Mouse (Mus musculus): ENCODE measurements around the gene Golt1b.
"Not testable (repeated sequence)": the region's sequence is repeated elsewhere in the genome, so short reads cannot be mapped to it uniquely, and the experiment has no call there.

The Golt1b gene

DNA sequence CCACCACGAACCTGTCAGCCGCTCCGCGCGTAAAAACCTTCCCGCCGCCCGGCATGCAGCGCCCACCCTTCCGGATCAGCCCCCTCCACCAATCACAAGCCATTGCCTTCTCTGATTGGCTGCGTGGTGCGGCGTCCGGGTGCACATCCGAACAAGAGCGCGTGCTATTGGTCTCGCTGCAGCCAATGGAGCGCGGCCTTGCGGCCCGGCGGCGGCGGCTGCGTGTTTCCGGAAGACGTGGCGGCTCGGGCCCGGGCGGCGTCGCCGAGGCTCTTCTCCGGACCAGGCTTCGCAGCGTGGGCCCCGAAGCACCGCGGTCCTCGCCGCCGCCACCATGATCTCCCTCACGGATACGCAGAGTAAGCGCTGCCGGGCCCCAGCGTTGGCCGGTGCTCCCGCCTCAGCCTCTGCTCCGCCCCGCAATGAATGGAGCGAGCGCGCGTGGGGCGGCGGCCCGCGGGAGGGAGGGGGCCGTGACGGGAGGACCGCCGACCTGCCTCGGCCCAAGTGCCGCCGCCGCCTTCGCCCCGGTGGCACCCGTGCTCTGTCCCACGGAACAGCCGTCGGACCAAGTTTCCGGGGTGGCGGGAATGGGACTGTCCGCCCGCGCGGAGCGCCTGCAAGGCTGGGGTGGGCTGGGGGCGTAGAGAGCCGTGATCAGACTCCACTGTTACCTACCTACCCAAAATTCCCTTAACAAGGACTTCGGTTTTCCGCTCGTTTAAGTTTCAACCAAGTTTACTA is at the start of gene Golt1b, which contains the start of gene Recql:
Golt1b (plus strand) TSS at position 211 of the 744 bp plus-strand sequence.
Recql (minus strand) TSS at position 77 of the 744 bp plus-strand sequence.
- peak; percentile 95 to 99 for DNase-seq (ENCODE audit: low spot score in 2 of 2)

DNA sequence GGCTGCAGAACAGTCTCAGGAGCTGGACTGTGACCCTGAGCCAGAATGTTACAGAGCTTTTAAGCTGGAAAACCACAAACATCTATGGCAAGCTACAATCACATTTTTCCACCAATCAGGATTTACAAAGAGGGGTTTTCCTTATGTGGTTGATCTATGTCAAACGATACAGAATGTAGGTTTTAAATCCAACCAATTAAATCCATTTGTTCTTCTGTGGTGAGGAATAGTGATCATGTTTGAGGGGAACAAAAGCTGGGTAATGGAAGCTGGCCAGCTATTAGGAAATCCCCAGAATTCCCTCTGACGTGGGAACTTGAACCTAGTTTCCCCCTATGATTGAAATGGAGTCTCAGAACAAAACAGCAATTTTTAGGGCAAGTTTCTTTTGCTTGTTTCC is 48.1 kb upstream of the Golt1b start:
- no peak for DNase-seq (ENCODE audit: low spot score in 2 of 2)

DNA sequence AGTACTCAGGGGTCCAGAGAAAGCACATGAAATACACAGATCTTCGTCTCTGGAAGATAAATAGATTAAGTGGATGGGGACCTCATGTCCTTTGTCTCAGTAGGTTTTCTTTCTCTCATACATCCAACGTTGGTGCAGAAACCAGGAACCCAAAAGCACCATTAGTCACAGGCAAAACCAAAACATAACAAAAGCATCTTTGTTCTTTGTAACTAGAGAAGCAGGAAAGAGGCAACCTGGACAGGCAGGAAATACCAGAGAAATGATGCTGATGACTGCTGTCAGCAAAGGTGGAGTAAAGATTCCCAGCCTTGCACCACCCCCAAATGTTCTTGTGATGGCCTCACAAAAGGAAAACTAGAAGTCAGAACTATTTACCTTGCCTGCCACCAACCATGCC is 47.4 kb upstream of the Golt1b start:
- no peak for DNase-seq (ENCODE audit: low spot score in 2 of 2)

DNA sequence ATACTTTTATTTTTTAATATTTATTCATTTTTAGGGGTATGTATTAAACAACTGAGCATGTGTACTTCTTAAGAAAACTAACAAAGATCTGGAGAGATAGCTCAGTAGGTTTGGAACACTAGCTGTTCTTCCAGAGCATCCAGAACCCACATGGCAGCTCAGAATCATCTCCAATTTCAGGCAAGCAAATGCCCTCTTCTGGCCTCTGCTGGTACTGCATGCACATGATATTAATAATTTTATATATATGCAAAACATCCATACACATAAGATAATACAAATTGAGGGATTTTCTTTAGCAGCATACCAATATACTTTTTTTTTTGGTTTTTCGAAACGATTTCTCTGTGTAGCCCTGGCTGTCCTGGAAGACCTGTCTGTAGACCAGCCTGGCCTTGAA is 43.5 kb upstream of the Golt1b start:
- peak in 1 of 2 experiments; percentile 39 for DNase-seq (ENCODE audit: low spot score in 2 of 2)

DNA sequence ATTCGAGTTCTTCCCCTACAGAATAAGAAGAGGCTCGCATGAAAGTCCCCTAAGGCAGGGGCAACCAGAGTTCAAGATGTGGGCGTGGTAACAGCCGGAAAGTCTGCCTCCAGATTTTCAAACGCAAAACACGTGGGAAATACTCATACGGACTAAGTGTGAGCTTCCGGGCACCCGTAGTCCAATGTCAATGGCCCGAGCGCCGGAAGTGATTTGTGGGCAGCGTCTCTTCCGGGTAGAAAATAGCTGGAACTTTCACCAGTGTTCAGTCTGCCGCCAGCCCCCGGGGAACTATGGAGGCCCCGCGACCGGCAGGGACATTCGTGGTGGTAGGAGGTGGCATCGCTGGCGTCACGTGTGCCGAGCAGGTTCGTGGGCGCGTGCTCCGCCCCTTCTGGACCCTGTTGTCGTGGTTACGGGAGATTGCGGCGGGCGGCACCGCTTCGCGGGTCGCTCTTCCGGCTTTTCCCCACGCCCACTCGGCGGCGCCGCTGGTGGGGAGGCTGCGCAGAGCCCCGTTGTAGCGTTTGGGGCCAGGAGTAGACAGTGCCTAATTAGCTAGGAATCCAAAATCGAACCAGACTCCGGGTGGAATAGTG is 41.5 kb upstream of the Golt1b start, which contains the start of gene Pyroxd1:
Pyroxd1 (plus strand) TSS at position 215 of the 599 bp plus-strand sequence.
- peak; percentile 76 to 88 for DNase-seq (ENCODE audit: low spot score in 2 of 2)

DNA sequence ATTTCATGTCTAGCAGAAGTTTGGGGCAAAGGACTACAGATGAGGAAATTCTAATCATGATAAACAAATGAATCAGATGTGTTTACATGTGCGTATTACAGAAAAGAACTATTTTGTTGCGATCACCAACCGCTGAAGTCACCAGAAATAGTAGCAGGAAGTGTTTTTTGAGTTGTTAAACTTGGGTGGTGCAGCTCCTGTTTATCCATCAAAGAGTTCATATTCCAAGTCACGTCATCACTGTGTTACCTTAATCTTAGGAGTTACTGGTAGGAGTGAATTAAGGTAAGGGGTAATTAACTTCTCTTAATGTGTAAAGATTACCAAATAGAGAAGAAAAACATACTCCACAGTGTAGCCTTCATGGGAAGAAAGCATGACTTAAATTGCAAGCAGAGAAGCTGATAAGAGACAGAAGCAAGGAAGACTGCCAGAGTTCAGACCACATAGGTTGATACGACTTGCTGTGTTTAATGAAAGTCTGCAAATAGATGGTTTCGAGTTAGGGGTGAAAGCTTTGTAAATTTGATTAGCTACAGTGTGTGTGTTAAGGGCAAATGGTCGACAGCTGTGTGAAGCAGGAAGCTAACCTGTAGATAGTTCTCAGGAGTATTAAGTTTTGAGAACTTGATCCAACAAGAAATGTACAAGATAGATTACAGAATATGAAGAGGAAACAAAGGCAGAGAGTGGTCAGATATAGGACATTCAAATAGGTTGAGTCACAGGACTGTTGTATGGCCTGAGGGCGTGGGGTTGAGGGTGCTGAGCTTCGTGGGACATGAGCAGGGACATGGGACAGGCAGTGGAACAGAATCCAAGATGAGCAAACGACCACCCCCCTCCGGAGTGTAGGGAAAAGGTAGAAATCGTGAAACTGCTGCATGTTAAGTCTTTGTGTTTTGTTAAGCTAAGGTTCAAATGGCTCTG is 40.6 kb upstream of the Golt1b start:
- DNase-seq (ENCODE audit: low spot score in 2 of 2) = no peak

DNA sequence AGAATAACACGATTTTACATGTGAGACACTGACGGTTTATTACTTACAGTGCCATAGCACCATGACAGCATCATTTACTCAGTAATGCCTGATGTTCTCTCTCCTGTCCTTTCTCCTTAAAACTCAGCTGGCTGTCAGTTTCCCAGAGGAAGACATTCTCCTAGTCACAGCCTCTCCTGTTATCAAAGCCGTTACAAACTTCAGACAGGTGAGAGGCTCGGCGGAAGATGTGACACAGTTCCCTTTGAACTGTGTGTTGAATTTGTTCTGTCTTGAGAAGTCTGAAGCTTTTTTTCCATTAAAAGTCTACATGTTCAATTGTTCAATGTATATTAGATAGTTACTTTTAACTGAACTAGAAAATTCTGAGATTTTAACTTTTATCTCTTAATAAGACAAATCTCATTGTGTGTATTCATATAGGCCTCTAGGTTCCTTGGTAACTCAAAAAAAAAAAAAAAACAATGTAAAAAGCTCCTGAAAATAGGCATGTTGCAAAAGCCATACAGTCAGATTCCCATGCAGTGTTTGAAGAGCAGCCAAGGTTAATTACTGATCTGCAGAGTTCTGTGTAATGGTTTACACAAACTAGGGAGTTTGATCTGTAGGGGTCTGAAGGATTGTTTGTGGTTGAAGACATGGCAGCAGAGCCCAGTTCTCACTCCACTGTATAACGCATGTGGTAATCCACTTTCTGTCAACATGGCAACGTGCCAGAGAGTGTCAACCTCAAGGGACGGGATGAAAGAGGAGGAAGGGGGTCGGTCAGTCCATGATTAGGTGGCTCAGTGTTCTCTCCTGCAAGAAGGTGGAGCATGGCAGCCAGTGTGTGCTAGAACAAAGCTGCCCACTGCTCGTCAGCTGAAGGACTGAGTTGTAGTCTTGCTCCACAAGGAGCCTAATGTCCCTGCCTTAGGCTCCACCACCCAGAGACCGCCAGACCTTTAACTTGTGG is 39.3 kb upstream of the Golt1b start:
- DNase-seq (ENCODE audit: low spot score in 2 of 2) = no peak

DNA sequence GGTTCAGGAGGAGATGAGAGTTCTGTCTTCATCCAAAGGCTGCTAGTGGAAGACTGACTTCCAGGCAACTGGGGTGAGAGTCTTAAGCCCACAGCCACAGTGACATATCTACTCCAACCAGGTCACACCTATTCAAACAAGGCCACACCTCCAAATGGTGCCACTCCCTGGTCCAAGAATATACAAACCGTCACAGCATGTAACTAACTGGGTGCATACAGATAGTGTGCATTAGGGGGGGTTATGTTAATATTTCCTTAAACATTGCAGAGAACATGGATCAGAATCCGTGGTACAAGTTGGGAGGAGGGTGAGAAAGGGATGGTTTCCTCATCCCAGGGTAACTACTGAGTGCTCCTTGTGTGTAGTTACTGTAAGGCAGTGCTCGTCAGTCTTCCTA is 34.9 kb upstream of the Golt1b start:
- not testable (repeated sequence) for DNase-seq (ENCODE audit: low spot score in 2 of 2)

DNA sequence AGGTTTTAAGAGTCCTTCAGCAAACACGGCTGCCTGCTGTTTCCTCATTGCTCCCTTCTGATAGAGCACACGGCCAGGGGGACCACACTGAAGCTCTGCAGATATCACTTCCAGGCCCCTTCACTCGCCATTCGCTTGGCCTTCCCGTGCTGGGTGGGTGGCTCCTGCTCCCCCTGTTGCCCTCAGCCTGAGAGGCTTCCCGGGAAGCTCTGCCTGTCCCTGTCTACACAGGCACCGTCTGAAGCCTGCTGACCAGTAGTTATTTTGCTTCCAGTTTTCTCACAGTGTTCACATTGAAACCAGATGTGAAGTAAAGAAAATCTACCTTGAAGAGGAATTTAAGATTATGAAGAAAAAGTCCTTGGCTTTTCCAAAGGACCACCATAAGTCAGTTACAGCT is 29.9 kb upstream of the Golt1b start:
- no peak for DNase-seq (ENCODE audit: low spot score in 2 of 2)

DNA sequence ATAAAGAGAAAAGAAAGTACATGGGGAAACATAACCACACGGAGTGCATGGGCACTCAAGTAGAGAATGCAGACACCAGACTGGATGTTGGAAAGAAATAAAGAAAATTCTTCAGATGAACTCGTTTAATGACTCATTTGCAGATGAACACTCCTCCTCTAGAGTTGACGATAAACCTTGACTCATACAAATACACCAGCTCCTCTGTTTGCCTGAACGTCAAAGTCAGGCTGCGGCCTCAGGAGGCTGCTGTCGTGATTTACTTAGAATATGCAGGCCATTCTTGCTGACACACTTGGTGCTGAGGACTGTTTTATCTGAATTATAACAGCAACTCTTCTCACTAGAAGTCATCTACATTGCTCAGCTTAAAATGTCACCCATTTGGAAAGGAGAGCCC is 25.0 kb upstream of the Golt1b start:
- no peak for DNase-seq (ENCODE audit: low spot score in 2 of 2)

DNA sequence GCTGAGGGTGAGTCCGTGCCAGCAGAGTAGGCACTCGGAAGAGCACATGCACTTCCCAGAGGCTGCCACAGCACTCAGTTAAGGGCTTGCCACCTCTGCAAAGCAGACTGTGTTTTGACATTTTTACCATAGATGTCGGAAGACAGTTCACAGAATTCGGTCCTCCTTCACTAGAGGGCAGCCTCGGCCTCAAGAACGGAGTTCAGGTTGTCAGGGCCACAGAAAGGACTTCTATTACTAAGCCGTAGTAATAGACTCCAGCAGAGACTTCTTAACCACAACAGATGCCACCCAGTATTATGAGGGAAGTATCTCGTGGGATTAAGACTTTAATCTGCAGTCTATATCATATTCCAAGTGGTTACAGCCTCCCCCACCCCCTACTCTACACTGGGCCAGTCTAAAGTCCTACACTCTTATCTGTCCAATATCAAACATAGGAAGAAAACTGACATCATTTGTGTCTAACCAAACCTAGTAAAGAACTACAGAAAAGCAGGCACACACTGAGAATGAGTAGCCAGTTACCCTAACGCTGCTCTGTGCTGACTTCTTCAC is 23.9 kb upstream of the Golt1b start:
- DNase-seq (ENCODE audit: low spot score in 2 of 2) = no peak

DNA sequence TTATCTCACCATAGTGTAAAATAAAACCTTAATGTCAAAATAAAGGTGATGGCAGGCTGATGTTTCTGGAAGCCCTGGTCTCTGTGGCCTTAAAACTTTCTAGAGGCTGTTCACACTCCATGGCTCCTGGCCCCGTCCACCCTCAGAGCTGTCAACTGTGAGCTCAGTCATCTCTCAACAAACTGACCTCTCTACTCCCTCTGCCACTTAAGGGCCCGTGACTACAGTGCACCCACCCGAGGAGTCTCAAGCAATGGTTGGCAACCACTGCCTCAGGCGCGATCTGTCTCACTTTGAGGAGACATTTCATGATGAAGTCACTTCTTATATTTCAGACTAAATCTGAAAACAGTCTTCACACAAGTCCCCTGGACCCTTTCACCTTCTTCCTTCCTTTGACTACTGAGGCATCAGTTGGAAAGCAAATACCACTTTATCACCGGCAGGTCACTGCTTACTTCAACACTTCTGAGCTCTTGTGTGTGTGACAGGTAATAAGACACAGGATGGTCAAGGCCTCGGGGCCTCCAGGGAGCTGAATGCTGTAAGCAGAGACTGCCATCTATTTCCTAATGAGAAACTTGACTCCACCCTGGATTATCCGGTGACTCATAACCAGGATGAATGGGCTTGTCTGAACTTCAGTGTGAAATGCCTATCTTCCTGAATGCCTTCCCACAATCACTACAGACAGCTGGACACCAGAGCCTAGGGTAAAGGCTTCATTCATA is 21.1 kb upstream of the Golt1b start:
- no peak for DNase-seq (ENCODE audit: low spot score in 2 of 2)

DNA sequence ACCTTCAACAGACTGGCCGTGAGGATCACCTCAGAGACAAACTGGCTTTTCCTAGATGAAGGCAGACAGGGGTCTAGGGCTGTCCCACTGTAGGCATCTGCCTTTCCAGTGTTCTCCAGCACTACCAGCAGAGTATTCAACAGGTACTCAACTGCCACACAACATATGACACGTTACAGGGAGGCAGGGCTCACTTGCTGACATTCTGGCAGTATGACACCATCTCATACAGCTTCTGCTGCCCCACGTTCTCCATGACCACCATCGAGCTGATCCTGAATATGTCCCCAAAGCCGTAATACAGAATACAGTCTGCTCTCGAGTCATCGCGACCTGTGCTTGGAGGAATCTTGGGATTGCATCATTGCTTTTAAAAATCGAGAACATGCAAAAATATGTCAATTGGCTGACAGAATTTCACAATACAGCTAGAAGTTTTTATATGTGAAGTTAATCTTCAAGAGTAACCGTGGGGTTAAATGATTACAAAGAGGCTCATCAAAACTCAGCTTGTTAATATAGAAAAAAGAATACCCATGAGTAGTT is 20.5 kb upstream of the Golt1b start:
- DNase-seq (ENCODE audit: low spot score in 2 of 2) = no peak

DNA sequence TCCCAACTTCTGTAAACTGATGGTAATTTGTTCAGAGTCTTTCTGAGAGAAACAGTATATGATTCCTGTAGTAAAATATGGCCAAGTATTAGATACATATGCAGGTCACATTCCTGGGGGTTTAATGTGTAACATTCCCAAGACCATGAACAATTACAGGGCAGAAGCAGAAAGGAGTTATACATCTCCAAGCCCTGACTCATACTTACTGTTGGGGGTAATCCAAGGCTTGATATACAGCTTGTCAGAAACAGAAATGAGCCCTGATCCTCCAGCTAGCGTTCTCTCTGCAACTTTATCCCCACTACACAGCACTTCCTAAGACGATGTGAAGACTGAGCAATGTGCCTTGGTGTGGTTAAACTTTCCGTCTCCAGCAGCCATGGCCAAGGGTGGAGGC is 19.5 kb upstream of the Golt1b start:
- DNase-seq (ENCODE audit: low spot score in 2 of 2) = no peak

DNA sequence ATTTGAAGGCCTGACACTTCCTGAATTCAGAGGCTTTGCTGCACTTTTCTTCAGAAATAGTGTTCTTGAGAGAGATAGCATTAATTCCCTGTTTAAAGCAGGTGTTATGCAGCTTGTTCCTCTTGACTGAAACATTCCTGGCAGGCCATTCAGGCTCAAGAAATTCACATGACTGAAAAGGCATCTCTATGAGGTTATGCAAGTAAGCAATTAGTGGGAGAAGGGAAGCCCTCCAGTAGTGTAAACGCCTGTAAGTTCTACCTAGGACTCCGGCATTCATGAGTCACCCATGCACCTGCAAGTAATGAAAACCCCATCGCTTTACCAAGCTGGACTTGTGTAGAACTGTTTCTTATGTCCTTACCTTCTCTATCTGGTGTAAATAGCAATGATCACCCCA is 17.5 kb upstream of the Golt1b start:
- no peak for DNase-seq (ENCODE audit: low spot score in 2 of 2)

DNA sequence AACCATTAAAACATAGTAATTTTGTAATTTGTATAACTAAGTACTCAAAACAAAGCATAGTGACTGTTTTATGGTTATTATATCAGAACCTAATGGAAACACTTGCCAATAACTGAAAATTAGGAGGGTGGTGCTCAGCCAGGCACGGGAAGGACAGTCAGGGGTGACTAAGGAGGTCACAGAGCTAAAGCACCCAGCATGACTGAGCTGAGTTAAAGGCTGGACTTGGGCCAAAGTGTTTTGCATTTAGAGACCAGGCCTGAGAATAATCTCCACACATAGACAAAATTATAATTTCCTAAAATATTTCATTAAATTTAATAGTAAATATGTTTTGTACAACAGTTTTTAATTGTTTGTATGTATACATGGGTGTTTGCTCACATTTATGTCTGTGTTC is 9.9 kb upstream of the Golt1b start:
- no peak for DNase-seq (ENCODE audit: low spot score in 2 of 2)

DNA sequence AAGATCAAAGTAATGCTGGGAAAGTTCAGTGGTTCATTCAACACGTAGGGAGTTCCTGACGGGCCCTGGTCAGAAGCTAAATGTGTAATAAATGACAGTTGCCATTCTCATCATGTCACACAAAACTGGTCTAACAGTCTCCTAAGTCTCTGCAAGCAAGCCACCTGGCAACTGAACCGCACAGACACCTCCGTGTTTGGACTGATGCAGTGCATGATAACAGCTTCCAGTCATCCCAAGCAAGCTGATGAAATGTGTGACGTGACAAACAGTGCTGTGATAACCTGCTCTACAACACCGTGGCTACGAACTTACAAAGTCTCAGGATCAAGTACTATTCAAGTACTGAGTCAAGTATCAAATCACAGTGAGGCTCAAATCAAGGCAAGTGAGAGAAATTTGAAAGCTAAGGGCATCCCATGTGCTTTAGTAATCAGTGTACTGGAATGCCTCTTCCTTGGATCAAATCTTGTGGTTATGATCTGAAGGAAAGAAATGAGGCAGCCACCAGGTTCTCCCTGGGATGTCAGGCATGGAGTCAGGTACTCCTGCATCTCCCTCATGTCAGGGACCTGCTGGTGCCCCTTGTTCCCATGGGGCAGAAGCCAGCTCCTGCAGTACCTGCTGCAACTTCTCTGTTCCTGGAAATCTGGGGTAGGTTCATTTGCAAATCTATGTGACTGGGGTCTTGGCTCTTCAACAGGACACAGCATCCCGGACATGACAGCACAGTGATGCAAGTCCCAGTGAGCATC is 8.3 kb upstream of the Golt1b start:
- no peak for DNase-seq (ENCODE audit: low spot score in 2 of 2)

DNA sequence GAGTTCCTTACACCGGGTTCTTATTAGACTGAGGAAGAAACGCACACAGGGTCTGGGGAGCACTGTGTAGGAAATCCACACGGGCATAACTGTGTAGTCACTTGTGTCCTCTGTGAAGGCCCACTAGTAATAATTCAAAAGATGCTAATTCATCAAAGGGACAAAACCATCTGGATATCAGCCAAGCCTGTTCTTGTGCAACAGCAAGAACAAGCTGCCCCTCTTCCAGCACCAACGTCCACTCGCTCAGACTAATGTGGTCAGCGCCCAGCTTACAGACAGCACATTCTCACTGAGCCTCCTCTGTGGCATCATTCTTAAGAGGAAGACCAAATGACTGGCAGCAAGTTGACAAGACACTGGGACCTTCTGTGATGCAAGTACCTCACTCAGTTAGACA is 7.1 kb upstream of the Golt1b start:
- DNase-seq (ENCODE audit: low spot score in 2 of 2) = no peak

DNA sequence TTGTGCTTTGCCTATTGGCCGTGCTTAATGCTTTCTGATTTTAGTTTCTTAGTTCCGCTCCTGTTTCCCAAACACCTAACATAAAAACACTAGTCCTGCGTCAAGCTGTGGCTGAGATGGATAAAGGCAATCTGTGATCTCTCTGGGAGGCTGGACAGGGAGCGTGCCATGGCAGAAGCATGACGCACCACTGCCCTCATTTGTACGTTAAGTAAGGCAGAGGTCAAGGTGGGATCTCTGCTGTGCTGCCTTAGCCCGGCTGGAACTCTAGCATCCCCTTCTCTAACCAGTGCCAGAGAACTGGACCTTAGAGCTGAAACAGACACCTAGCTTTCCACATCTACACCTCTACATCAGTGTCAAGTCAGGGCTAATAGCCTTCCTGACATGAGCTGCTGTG is 5.4 kb upstream of the Golt1b start:
- DNase-seq (ENCODE audit: low spot score in 2 of 2) = no peak

Measured in left cerebral cortex, adult 9 months (tissue).